Mouse (Mus musculus): ENCODE results near the gene Nccrp1.

DNA sequence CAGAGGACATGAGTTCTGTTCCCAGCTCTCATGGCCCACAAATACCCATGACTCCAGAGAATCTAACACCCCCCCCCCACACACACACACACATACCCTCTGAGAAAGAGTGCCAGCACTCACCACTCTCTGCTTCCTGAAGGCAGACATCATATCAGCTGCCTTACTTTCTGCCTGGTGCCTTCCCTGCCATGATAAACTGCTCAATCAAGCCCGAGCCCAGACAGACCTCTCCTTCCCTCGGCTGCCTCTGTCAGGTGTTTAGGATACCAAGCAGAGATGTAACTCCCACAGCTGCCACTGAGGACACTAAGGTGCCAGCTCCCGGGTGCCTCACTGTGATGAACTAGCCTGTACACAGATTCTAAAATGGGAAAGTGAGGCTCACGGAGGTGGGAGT lies 37.4 kb upstream of the Nccrp1 start:
- TF ChIP-seq CTCF (IDR thresholded peaks at IDR 0.05) (no peak), EP300 (IDR thresholded peaks at IDR 0.05) (no peak)

Measured in lung, postnatal 0 days (tissue).